Mouse (Mus musculus) heart, postnatal 0 days (tissue): Measurements from ENCODE around the gene St6galnac4. TPM values are rescaled to one million over a fixed set of nuclear protein-coding genes. Genes with fewer than 3 reads are reported as not detected.

ENCODE experiments used
- ATAC-seq: fragments of 200-750 bp; cut with Nextera tagmentation; 2 replicates; pipeline ENCODE4 v1.8.0; 2017; ENCODE audit warnings: low read depth, moderate number of reproducible peaks, moderate library complexity; ENCODE audit not compliant: insufficient read depth
- DNase-seq: peaks from one replicate; pipeline ENCODE4 v3.0.0-alpha.2; 2016; ENCODE audit warnings: low spot score
- H3K27ac ChIP-seq: fragments of 300-500 bp; sonication (generic); 2 replicates; pipeline ENCODE4 v1.5.1; 2014; ENCODE audit warnings: low read depth, mild to moderate bottlenecking
- H3K27me3 ChIP-seq: fragments of 300-500 bp; sonication (generic); 2 replicates; pipeline ENCODE4 v1.6.1; 2014; ENCODE audit warnings: low read length, mixed read lengths; ENCODE audit not compliant: control insufficient read depth, insufficient read depth
- H3K36me3 ChIP-seq: fragments of 300-500 bp; sonication (generic); replicated peaks from 2 replicates; pipeline ENCODE4 v1.6.1; 2014; ENCODE audit warnings: low read length, mixed read lengths; ENCODE audit not compliant: control insufficient read depth, insufficient read depth
- H3K4me1 ChIP-seq: fragments of 300-500 bp; sonication (generic); 2 replicates; pipeline ENCODE4 v1.6.1; 2014; ENCODE audit warnings: antibody characterized with exemption; ENCODE audit not compliant: control insufficient read depth, insufficient read depth
- H3K4me2 ChIP-seq: fragments of 300-500 bp; sonication (generic); 2 replicates; pipeline ENCODE4 v1.6.1; 2014; ENCODE audit warnings: low read depth, mild to moderate bottlenecking, low read length, moderate library complexity
- H3K4me3 ChIP-seq: fragments of 300-500 bp; sonication (generic); 2 replicates; pipeline ENCODE4 v1.5.1; 2014; ENCODE audit warnings: low read depth, low read length
- H3K9ac ChIP-seq: fragments of 300-500 bp; sonication (generic); replicated peaks from 2 replicates; pipeline ENCODE4 v1.6.1; 2014; ENCODE audit warnings: low read depth, low read length, mixed read lengths
- H3K9me3 ChIP-seq: fragments of 300-500 bp; sonication (generic); replicated peaks from 2 replicates; pipeline ENCODE4 v1.6.1; 2016; ENCODE audit warnings: low read length; ENCODE audit not compliant: control insufficient read depth
- CTCF ChIP-seq: IDR thresholded peaks from 2 replicates; pipeline ENCODE4 v1.5.1; 2016; ENCODE audit warnings: antibody characterized with exemption, control low read depth, low read depth
- EP300 ChIP-seq: IDR thresholded peaks from 2 replicates; pipeline ENCODE4 v1.6.1; 2016; ENCODE audit warnings: antibody characterized with exemption, low read depth
- WGBS: fragments of 180-500 bp; shearing (Covaris S2); extraction: QIAGEN DNeasy Blood & Tissue Kit; methylation state at CpG from one replicate; pipeline ENCODE4 v1.1.7; 2014; 5-methylcytosine and 5-hydroxymethylcytosine counted together
- polyA plus RNA-seq: library from polyadenylated mRNA; unstranded; fragments of >200 nt; fragmentation: Nextera tagmentation; extraction: Ambion mirVana; gene quantifications from 2 replicates; pipeline ENCODE4 v1.2.1, GENCODE M21; 2015
- total RNA-seq: library from RNA; depleted of rRNA; stranded (reverse); fragments of >200 nt; gene quantifications from 2 replicates; pipeline ENCODE4 v1.2.3, GENCODE M21; 2014; ENCODE audit warnings: low replicate concordance

St6galnac4 gene
- total and polyA plus RNA-seq, 2 experiments from 2014 or later = 25.5 to 25.7 TPM

DNA sequence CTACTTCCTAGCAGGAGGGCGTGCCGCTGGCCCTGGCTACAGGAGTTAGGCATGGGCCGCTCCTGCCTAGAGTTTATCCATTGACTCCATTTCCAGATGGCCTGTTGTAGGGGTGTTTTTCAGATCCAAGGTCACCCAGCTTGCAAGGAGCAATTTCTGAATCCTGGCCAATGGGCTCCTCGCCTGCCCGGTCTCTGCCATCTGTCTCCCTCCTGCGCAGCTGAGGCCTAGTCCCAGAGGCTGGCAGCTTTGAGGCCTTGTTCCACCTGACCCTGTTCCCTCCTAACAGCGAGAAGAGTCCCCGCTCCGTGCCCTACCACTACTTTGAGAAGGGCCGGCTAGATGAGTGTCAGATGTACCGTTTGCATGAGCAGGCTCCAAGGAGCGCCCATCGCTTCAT is 9.8 kb downstream of the St6galnac4 start:
- H3K36me3 ChIP-seq = peaks cover 51% of the 10 kb centered on the region
- H3K9me3 ChIP-seq = no peaks in the 10 kb centered on the region
- DNase-seq (no peak), ATAC-seq (no peak)
- no peak for TF ChIP-seq CTCF
- no peak for TF ChIP-seq EP300
- no peaks in the 10 kb centered on the region for H3K27me3 ChIP-seq
- no peak overlapping the region for H3K4me3 ChIP-seq
- no peak overlapping the region for H3K4me2 ChIP-seq
- no peak overlapping the region for H3K27ac ChIP-seq
- 85% methylated on average over 13 of the region's 13 CpGs for WGBS
- no peak overlapping the region for H3K9ac ChIP-seq
- peaks cover 4% of the 10 kb centered on the region for H3K4me1 ChIP-seq

DNA sequence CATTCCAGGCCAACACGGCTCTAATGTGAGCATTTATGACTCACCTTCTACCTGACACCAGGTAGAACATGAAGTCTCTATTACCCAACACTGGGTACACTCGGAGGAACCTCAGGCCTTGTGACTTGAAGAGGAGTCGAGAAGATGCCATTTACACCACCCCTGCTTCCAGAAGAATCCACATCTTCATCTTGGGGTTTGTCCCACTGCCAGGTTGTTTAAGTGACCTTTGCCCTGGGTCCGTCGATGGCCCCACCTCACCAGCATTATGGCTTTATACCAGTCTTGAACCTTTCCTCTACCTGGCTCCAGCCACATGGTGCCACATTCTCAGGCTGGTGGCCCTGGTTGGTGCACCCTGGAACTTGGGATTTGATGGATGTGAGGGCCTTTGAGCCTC is 10.4 kb downstream of the St6galnac4 start:
- H3K36me3 ChIP-seq = peaks cover 48% of the 10 kb centered on the region
- ATAC-seq (no peak), DNase-seq (no peak)
- WGBS = 88% methylated on average over 5 of the region's 5 CpGs
- TF ChIP-seq CTCF (no peak), EP300 (no peak)
- H3K4me3 ChIP-seq = no peak overlapping the region
- H3K27ac ChIP-seq = no peak overlapping the region
- no peak overlapping the region for H3K9ac ChIP-seq
- H3K4me2 ChIP-seq = no peak overlapping the region
- H3K27me3 ChIP-seq = no peaks in the 10 kb centered on the region
- peaks cover 5% of the 10 kb centered on the region for H3K4me1 ChIP-seq
- H3K9me3 ChIP-seq = no peaks in the 10 kb centered on the region

DNA sequence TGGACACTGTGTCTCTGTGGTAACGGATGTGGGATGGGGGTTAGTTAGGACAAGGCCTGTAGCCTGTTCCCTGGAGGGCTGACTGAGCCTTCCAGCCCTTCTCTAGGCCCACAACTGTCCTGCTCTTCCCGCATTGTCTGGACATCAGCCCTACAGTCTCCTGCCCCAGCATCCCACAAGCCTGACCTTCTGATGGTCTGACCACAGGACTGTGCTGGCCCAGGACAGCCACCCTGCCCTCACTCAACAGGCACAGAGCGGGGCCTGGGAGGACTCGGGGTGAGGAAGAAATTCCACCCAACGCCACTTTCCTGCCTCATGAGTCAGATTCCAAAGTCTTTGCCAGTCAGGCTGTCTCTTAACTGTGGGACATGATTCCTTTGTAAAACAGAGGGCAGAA is 10.8 kb downstream of the St6galnac4 start:
- TF ChIP-seq EP300 (no peak), CTCF (no peak)
- no peaks in the 10 kb centered on the region for H3K9me3 ChIP-seq
- H3K27me3 ChIP-seq = no peaks in the 10 kb centered on the region
- no peak overlapping the region for H3K4me2 ChIP-seq
- ATAC-seq = no peak
- peaks cover 48% of the 10 kb centered on the region for H3K36me3 ChIP-seq
- no peak overlapping the region for H3K27ac ChIP-seq
- 70% methylated on average over 5 of the region's 5 CpGs for WGBS
- H3K9ac ChIP-seq = no peak overlapping the region
- H3K4me3 ChIP-seq = no peak overlapping the region
- DNase-seq = no peak
- H3K4me1 ChIP-seq = peaks cover 9% of the 10 kb centered on the region

DNA sequence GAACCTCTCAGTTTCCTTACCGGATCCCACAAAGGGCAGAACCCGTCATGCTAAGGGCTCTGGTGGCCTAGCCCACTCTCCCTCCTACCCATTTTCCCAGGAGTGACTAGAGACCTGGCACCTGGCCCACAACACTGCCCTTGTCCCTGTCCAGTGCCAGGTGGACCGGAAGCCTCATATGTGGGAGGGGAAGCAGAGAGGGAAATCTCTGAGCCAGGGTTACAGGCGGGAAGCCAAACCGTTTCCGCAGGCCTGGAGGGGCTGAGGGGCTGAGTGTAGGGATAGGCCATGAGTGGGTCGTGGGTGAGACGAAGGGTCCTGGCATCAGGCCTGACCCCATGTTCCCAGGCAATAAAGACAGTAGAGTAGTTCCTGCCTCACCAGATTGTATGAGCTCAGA is 11.6 kb downstream of the St6galnac4 start:
- no peak overlapping the region for H3K4me2 ChIP-seq
- H3K9me3 ChIP-seq = no peaks in the 10 kb centered on the region
- no peak overlapping the region for H3K4me3 ChIP-seq
- no peak overlapping the region for H3K9ac ChIP-seq
- H3K27me3 ChIP-seq = no peaks in the 10 kb centered on the region
- peaks cover 9% of the 10 kb centered on the region for H3K4me1 ChIP-seq
- peaks cover 48% of the 10 kb centered on the region for H3K36me3 ChIP-seq
- WGBS = 67% methylated on average over 8 of the region's 8 CpGs
- DNase-seq (no peak), ATAC-seq (no peak)
- peak overlapping the region; percentile 17; the same call in 1 of the 2 replicates for H3K27ac ChIP-seq
- TF ChIP-seq CTCF (no peak), EP300 (no peak)

DNA sequence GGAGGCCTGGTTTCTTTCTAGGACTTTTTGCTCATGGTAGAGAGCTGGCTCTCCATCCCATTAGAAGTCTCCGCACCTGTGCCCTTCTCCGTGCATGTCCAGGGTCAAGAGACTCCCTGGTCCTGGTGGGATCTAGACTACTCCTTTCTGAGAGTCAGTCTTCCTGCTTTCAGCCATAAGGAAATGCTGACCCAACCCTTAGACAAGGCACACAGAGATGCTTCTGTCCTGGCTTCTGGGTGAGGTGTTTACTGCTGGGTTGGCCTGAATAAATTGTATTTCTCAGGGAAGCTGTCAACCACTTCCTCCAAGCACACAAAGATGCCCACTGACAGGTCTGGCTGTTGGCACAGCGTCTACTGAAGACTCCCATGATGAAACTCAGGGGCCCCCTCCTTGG is 12.5 kb downstream of the St6galnac4 start, which contains the start of gene St6galnac6:
TSS of gene St6galnac6 (plus strand) at position 301 of the 400 bp plus-strand sequence.
- peak within 1 kb of the TSS; percentile 17; the same call in 1 of the 2 replicates for H3K27ac ChIP-seq
- H3K36me3 ChIP-seq = peaks cover 39% of the 10 kb centered on the region
- no peaks in the 10 kb centered on the region for H3K9me3 ChIP-seq
- DNase-seq = no peak
- 91% methylated on average over 3 of the region's 3 CpGs for WGBS
- H3K27me3 ChIP-seq = no peaks in the 10 kb centered on the region
- TF ChIP-seq CTCF = no peak
- no peak for TF ChIP-seq EP300
- no peak within 1 kb of the TSS for H3K4me3 ChIP-seq
- H3K4me2 ChIP-seq = no peak within 1 kb of the TSS
- H3K4me1 ChIP-seq = peaks cover 9% of the 10 kb centered on the region
- no peak within 1 kb of the TSS for H3K9ac ChIP-seq
- no peak for ATAC-seq

DNA sequence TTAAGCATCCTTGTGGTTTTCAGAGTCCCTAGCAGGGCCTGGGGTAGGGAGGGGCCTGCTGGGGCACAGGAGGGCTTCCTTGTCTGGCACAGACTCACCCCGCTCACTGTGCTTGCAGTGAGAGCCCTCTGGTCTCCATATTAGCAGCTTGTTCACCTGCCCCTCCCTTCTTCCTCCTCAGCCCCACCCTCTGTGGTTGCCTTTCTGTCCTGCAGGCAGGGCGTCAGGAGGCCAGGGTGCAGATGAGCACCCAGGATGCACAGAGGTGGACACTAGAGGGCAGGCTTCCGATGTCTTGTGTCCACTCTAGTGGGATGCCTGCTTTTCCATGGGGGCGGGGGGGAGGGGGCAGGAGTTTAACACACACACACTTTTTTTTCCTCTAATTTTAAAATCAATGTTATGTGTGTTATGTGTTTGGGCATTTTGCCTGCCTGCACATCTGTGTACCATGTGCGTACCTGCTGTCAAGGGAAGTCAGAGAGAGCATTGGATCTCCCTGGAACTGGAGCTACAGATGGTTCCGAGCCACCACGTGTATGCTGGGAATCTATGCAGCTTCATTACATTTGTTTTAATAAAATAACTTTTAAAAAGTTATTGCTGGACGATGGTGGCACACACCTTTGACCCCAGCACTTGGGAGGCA is 14.6 kb downstream of the St6galnac4 start:
- Histone ChIP-seq H3K27ac (no peak overlapping the region), H3K27me3 (no peaks in the 10 kb centered on the region), H3K9ac (no peak overlapping the region), H3K36me3 (peaks cover 19% of the 10 kb centered on the region), H3K4me3 (no peak overlapping the region), H3K4me1 (peaks cover 9% of the 10 kb centered on the region), H3K9me3 (no peaks in the 10 kb centered on the region), H3K4me2 (no peak overlapping the region)
- ATAC-seq (peak; percentile 40; the same call in 1 of the 2 replicates), DNase-seq (no peak)
- peak; percentile 47 for TF ChIP-seq CTCF
- no peak for TF ChIP-seq EP300
- WGBS = 50% methylated on average over 8 of the region's 8 CpGs
